Mouse (Mus musculus) adipocyte (in vitro differentiated cells): Measurements from ENCODE around the gene Gng2.

ENCODE experiments used
- DNase-seq: peaks from one replicate; pipeline ENCODE4 v3.0.0-alpha.2; 2016; ENCODE audit warnings: low spot score

The Gng2 gene

GRCm38 (mm10) chr14:19976421-19977270, 781 bp downstream of the Gng2 start:
- peak; percentile 67 for DNase-seq

- DNase-seq = no peak
Measured at GRCm38 (mm10) chr14:19974978-19975493, 2.4 kb downstream of the Gng2 start.

GRCm38 (mm10) chr14:19974429-19974828, 3.0 kb downstream of the Gng2 start:
- no peak for DNase-seq

GRCm38 (mm10) chr14:19972316-19973029, 5.0 kb downstream of the Gng2 start:
- no peak for DNase-seq

- no peak for DNase-seq
Measured at GRCm38 (mm10) chr14:19970845-19971244, 6.6 kb downstream of the Gng2 start.

GRCm38 (mm10) chr14:19970106-19970785, 7.2 kb downstream of the Gng2 start:
- DNase-seq = no peak

GRCm38 (mm10) chr14:19969566-19969965, 7.9 kb downstream of the Gng2 start:
- no peak for DNase-seq

- no peak for DNase-seq
Measured at GRCm38 (mm10) chr14:19969011-19969521, 8.4 kb downstream of the Gng2 start.

GRCm38 (mm10) chr14:19968321-19969010, 9.0 kb downstream of the Gng2 start:
- DNase-seq = no peak

- no peak for DNase-seq
Measured at GRCm38 (mm10) chr14:19967482-19967881, 9.9 kb downstream of the Gng2 start.

- no peak for DNase-seq
Measured at GRCm38 (mm10) chr14:19963961-19964505, 13.4 kb downstream of the Gng2 start.

GRCm38 (mm10) chr14:19961924-19962915, 15.2 kb downstream of the Gng2 start:
- DNase-seq = no peak

- DNase-seq = no peak
Measured at GRCm38 (mm10) chr14:19959860-19960259, 17.6 kb downstream of the Gng2 start.

GRCm38 (mm10) chr14:19955077-19955476, 22.4 kb downstream of the Gng2 start:
- no peak for DNase-seq

GRCm38 (mm10) chr14:19950812-19951211, 26.6 kb downstream of the Gng2 start:
- no peak for DNase-seq

- DNase-seq = no peak
Measured at GRCm38 (mm10) chr14:19949475-19949874, 28.0 kb downstream of the Gng2 start.

GRCm38 (mm10) chr14:19946221-19946620, 31.2 kb downstream of the Gng2 start:
- no peak for DNase-seq

GRCm38 (mm10) chr14:19942732-19943131, 34.7 kb downstream of the Gng2 start:
- no peak for DNase-seq

GRCm38 (mm10) chr14:19942329-19942728, 35.1 kb downstream of the Gng2 start:
- no peak for DNase-seq

- no peak for DNase-seq
Measured at GRCm38 (mm10) chr14:19940066-19940465, 37.4 kb downstream of the Gng2 start.
